Mouse (Mus musculus): ENCODE data around the gene Olfr101.

Olfr101 gene

DNA sequence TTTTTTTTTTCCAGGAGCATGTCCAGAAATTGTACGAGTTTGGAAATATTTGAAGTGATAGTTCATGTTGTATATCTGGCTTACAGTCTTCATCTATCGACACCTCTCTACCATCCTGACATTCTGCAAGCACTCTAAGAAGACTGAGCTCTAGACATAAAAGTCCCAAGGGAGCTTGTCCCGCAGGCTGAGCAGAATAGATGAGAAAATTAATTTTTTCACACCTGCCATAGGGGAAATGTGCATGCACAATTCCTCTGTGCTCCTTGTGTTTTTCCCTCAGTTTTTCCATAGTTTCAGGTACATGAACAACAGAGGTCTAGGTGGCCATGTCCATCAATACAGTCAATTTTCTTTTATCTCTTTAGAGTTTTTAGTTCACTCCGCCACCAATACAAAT lies at the start of gene Olfr101:
Gene Olfr101, minus strand, starts transcription at position 101 of the 400 bp plus-strand sequence.
- no peak for DNase-seq (ENCODE audit: low spot score)

DNA sequence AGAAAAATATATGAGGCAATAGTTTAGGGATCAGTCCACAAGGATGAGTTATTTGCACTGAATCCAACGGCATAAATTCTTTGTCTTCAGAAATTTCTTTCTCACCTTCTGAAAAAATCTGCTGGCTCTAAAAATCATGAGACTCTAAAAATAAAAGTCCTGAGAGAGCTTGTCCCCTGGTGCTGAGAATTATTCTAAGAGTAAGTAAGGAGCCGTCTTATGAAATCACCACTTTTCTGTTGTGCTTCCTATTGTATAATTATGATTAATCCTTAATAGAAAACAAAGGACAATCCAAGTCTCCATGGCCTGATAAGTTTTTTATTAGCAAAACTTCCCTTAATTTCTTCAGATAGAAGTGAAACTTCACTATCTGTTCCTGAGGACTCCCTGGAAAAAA lies 35.5 kb upstream of the Olfr101 start, which contains the start of gene Olfr103:
Gene Olfr103, minus strand, starts transcription at position 101 of the 400 bp plus-strand sequence.
- no peak for DNase-seq (ENCODE audit: low spot score)

GRCm38 (mm10) chr17:37316954-37317353 lies 12.8 kb upstream of the Olfr101 start, which contains the start of gene Olfr102:
TSS of gene Olfr102 (minus strand) at chr17:37317054.
- no peak for DNase-seq (ENCODE audit: low spot score)

GRCm38 (mm10) chr17:37310146-37310699 lies 6.1 kb upstream of the Olfr101 start:
- DNase-seq (ENCODE audit: low spot score): no peak

DNA sequence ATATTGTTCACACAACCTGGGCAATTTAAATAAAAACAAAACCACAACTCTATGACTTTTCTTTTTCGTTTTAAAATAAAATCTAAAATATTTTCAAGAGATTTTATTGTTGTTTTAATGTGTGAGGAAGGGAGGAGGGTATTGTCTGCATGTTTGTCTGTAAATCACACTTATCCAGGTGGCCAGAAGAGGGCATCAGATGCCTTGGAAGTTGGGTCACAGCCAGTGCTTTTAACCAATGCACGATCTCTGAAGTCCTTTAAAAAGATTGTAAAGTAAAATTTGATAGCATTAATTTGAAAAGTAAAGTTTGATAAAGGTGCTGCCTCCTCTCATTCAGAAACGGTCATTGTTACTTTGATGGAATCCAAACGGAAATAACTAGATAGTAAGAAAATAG lies 4.4 kb upstream of the Olfr101 start:
- no peak for DNase-seq (ENCODE audit: low spot score)

- DNase-seq (ENCODE audit: low spot score): no peak
Observed at GRCm38 (mm10) chr17:37283360-37283759, 20.8 kb downstream of the Olfr101 start, which contains the start of gene Olfr99. TSS of gene Olfr99 (minus strand) at chr17:37283460.

GRCm38 (mm10) chr17:37280331-37280730 lies 23.8 kb downstream of the Olfr101 start:
- no peak for DNase-seq (ENCODE audit: low spot score)

DNA sequence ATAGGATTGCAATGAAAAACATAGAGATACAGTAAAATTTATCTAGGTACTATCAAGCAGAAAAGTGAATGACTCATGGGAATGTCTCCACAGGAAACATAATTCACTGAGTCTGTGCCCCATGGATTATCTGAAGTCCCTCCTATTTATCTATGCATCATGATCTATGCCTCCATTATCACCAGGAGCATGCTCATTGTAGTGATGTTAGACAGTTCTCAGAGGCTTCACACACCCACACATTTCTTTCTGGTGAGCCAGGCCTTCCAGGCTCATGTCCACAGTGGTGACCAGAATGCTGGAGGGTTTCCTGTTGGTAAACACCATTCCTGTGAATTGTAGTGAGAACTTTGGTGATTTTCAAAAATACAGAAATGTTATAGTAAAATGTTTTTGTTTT lies 27.5 kb downstream of the Olfr101 start:
- no peak for DNase-seq (ENCODE audit: low spot score)

GRCm38 (mm10) chr17:37275626-37276248 lies 28.4 kb downstream of the Olfr101 start:
- DNase-seq (ENCODE audit: low spot score): no peak

DNA sequence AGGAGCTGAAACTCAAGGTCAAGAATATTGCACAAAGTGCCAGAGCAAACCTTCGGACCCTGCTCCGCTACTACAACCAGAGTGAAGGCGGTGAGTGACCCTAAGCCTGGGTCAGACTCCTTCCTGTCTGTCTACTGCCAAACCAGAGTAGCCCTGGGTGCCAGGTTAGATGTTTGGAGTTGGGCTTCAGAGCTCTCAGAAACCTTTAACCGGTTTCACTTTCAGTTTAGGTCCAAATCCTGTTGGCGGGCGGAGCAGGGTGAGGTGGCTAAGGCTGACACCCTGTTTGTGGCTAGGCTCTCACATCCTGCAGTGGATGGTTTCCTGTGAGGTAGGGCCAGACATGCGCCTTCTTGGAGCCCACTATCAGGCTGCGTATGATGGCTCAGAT lies 33.4 kb downstream of the Olfr101 start:
- DNase-seq (ENCODE audit: low spot score): peak; percentile 49

DNA sequence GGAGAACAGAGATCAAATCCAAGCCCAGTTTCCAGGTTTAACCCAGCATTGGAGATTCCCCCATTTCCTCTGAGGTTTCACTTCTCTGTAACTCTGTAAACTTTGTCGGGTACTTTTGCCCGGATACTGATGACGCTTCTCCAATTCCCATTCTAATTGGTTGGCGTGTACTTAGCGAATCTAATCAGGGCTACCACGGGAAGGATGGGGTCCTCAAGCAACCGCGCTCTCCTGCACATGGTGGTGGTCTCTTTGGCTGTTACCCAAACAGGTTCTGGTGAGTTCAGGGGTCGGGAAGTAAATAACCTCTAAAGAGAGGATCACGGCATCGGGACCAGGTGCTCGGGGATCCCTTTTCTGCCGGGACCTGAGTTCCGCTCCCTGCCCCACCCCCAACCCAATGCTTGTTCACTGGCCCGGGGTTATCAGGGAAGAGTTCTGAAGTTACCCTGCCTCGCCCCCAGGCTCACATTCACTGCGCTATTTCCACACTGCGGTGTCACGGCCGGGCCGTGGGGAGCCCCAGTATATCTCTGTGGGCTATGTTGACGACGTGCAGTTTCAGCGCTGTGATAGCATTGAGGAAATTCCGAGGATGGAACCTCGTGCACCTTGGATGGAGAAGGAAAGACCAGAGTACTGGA lies 33.9 kb downstream of the Olfr101 start, which contains the start of gene H2-M3:
Gene H2-M3, plus strand, starts transcription at position 163 of the 644 bp plus-strand sequence.
- DNase-seq (ENCODE audit: low spot score): peak; percentile 93

GRCm38 (mm10) chr17:37263626-37264025 lies 40.5 kb downstream of the Olfr101 start, which contains the start of gene Olfr98:
TSS of gene Olfr98 (minus strand) at chr17:37263749.
- DNase-seq (ENCODE audit: low spot score): no peak

GRCm38 (mm10) chr17:37250544-37250943 lies 53.6 kb downstream of the Olfr101 start:
- no peak for DNase-seq (ENCODE audit: low spot score)

DNA sequence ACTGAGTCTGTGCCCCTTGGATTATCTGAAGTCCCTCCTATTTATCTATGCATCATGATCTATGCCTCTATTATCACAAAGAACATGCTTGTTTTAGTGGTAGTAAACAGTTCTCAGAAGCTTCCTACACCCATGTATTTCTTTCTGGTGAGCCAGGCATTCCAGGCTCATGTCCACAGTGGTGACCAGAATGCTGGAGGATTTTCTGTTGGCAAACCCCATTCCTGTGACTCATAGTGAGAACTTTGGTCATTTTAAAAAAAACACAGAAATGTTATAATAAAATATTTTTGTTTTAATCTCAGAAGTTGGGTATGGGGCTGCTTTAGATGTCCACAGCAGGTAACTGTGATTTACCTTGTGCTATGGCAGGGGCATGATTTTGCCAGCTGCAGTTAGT lies 54.7 kb downstream of the Olfr101 start:
- DNase-seq (ENCODE audit: low spot score): no peak
